Mouse (Mus musculus): ENCODE data around the gene Srrd. TPM values are rescaled to one million over a fixed set of nuclear protein-coding genes. Genes with fewer than 3 reads are reported as not detected.

The Srrd gene
- polyA plus RNA-seq, 1 experiment from 2014 or later: 24.5 TPM

- no peak for ATAC-seq (replicated peaks; ENCODE audit: insufficient number of reproducible peaks, low FRiP score, low TSS enrichment)
- H3K9me3 ChIP-seq (replicated peaks; ENCODE audit: control insufficient read depth, low read length): no peaks in the 10 kb centered on the region
- no peaks in the 10 kb centered on the region for H3K36me3 ChIP-seq (ENCODE audit: control insufficient read depth, insufficient read depth, low read length)
- no peak overlapping the region for H3K27ac ChIP-seq (ENCODE audit: low read depth, low read length)
- no peaks in the 10 kb centered on the region for H3K27me3 ChIP-seq (ENCODE audit: control insufficient read depth, insufficient read depth, low read length)
- H3K4me1 ChIP-seq (ENCODE audit: control insufficient read depth, insufficient read depth, low read length): 0 out of 2 replicates have a peak, but pooled peaks cover 3% of the 10 kb centered on the region
- 58% methylated on average over 11 of the region's 11 CpGs for WGBS (ENCODE audit: insufficient replicate concordance)
- no peak overlapping the region for H3K4me2 ChIP-seq
- H3K9ac ChIP-seq (ENCODE audit: low read depth, low read length): no peak overlapping the region
- H3K4me3 ChIP-seq (ENCODE audit: low read depth, low read length): no peak overlapping the region
Observed at GRCm38 (mm10) chr5:112381154-112381553, 38.3 kb upstream of the Srrd start.

GRCm38 (mm10) chr5:112378716-112379115 is 35.9 kb upstream of the Srrd start:
- Histone ChIP-seq H3K9me3 (replicated peaks; ENCODE audit: control insufficient read depth, low read length) (no peaks in the 10 kb centered on the region), H3K36me3 (ENCODE audit: control insufficient read depth, insufficient read depth, low read length) (0 out of 2 replicates have a peak, but pooled peaks cover 4% of the 10 kb centered on the region), H3K4me2 (no peak overlapping the region), H3K4me3 (ENCODE audit: low read depth, low read length) (no peak overlapping the region), H3K27ac (ENCODE audit: low read depth, low read length) (no peak overlapping the region), H3K9ac (ENCODE audit: low read depth, low read length) (no peak overlapping the region), H3K27me3 (ENCODE audit: control insufficient read depth, insufficient read depth, low read length) (peaks cover 3% of the 10 kb centered on the region), H3K4me1 (ENCODE audit: control insufficient read depth, insufficient read depth, low read length) (0 out of 2 replicates have a peak, but pooled peaks cover 3% of the 10 kb centered on the region)
- WGBS (ENCODE audit: insufficient replicate concordance): 83% methylated on average over 6 of the region's 6 CpGs
- ATAC-seq (replicated peaks; ENCODE audit: insufficient number of reproducible peaks, low FRiP score, low TSS enrichment): no peak

- H3K4me1 ChIP-seq (ENCODE audit: control insufficient read depth, insufficient read depth, low read length): 0 out of 2 replicates have a peak, but pooled peaks cover 3% of the 10 kb centered on the region
- H3K9ac ChIP-seq (ENCODE audit: low read depth, low read length): no peak overlapping the region
- no peaks in the 10 kb centered on the region for H3K9me3 ChIP-seq (replicated peaks; ENCODE audit: control insufficient read depth, low read length)
- H3K27me3 ChIP-seq (ENCODE audit: control insufficient read depth, insufficient read depth, low read length): peaks cover 3% of the 10 kb centered on the region
- no peak for ATAC-seq (replicated peaks; ENCODE audit: insufficient number of reproducible peaks, low FRiP score, low TSS enrichment)
- H3K4me2 ChIP-seq: no peak overlapping the region
- H3K4me3 ChIP-seq (ENCODE audit: low read depth, low read length): no peak overlapping the region
- 89% methylated on average over 1 of the region's 1 CpGs for WGBS (ENCODE audit: insufficient replicate concordance)
- 0 out of 2 replicates have a peak, but pooled peaks cover 4% of the 10 kb centered on the region for H3K36me3 ChIP-seq (ENCODE audit: control insufficient read depth, insufficient read depth, low read length)
- no peak overlapping the region for H3K27ac ChIP-seq (ENCODE audit: low read depth, low read length)
Observed at GRCm38 (mm10) chr5:112377380-112377779, 34.5 kb upstream of the Srrd start.

- Histone ChIP-seq H3K27me3 (ENCODE audit: control insufficient read depth, insufficient read depth, low read length) (peaks cover 3% of the 10 kb centered on the region), H3K9ac (ENCODE audit: low read depth, low read length) (no peak overlapping the region), H3K4me1 (ENCODE audit: control insufficient read depth, insufficient read depth, low read length) (no peaks in the 10 kb centered on the region), H3K4me2 (no peak overlapping the region), H3K4me3 (ENCODE audit: low read depth, low read length) (no peak overlapping the region), H3K9me3 (replicated peaks; ENCODE audit: control insufficient read depth, low read length) (no peaks in the 10 kb centered on the region), H3K27ac (ENCODE audit: low read depth, low read length) (no peak overlapping the region), H3K36me3 (ENCODE audit: control insufficient read depth, insufficient read depth, low read length) (0 out of 2 replicates have a peak, but pooled peaks cover 6% of the 10 kb centered on the region)
- 84% methylated on average over 4 of the region's 4 CpGs for WGBS (ENCODE audit: insufficient replicate concordance)
- ATAC-seq (replicated peaks; ENCODE audit: insufficient number of reproducible peaks, low FRiP score, low TSS enrichment): no peak
Observed at GRCm38 (mm10) chr5:112376111-112376510, 33.3 kb upstream of the Srrd start.

GRCm38 (mm10) chr5:112371933-112372332 is 29.1 kb upstream of the Srrd start:
- no peak overlapping the region for H3K27ac ChIP-seq (ENCODE audit: low read depth, low read length)
- no peak for ATAC-seq (replicated peaks; ENCODE audit: insufficient number of reproducible peaks, low FRiP score, low TSS enrichment)
- no peak overlapping the region for H3K4me3 ChIP-seq (ENCODE audit: low read depth, low read length)
- 76% methylated on average over 7 of the region's 7 CpGs for WGBS (ENCODE audit: insufficient replicate concordance)
- no peak overlapping the region for H3K4me2 ChIP-seq
- H3K27me3 ChIP-seq (ENCODE audit: control insufficient read depth, insufficient read depth, low read length): peaks cover 3% of the 10 kb centered on the region
- H3K36me3 ChIP-seq (ENCODE audit: control insufficient read depth, insufficient read depth, low read length): peaks cover 10% of the 10 kb centered on the region; the same call in 1 of the 2 replicates
- no peaks in the 10 kb centered on the region for H3K9me3 ChIP-seq (replicated peaks; ENCODE audit: control insufficient read depth, low read length)
- H3K4me1 ChIP-seq (ENCODE audit: control insufficient read depth, insufficient read depth, low read length): no peaks in the 10 kb centered on the region
- no peak overlapping the region for H3K9ac ChIP-seq (ENCODE audit: low read depth, low read length)

- Histone ChIP-seq H3K4me1 (ENCODE audit: control insufficient read depth, insufficient read depth, low read length) (no peaks in the 10 kb centered on the region), H3K27me3 (ENCODE audit: control insufficient read depth, insufficient read depth, low read length) (no peaks in the 10 kb centered on the region), H3K9me3 (replicated peaks; ENCODE audit: control insufficient read depth, low read length) (no peaks in the 10 kb centered on the region), H3K36me3 (ENCODE audit: control insufficient read depth, insufficient read depth, low read length) (peaks cover 9% of the 10 kb centered on the region; the same call in 1 of the 2 replicates), H3K27ac (ENCODE audit: low read depth, low read length) (no peak overlapping the region), H3K4me2 (no peak overlapping the region), H3K9ac (ENCODE audit: low read depth, low read length) (no peak overlapping the region), H3K4me3 (ENCODE audit: low read depth, low read length) (no peak overlapping the region)
- ATAC-seq (replicated peaks; ENCODE audit: insufficient number of reproducible peaks, low FRiP score, low TSS enrichment): no peak
- 90% methylated on average over 12 of the region's 12 CpGs for WGBS (ENCODE audit: insufficient replicate concordance)
Observed at GRCm38 (mm10) chr5:112370236-112370813, 27.5 kb upstream of the Srrd start.

GRCm38 (mm10) chr5:112369326-112369725 is 26.5 kb upstream of the Srrd start:
- Histone ChIP-seq H3K9ac (ENCODE audit: low read depth, low read length) (no peak overlapping the region), H3K4me3 (ENCODE audit: low read depth, low read length) (no peak overlapping the region), H3K27me3 (ENCODE audit: control insufficient read depth, insufficient read depth, low read length) (no peaks in the 10 kb centered on the region), H3K4me2 (no peak overlapping the region), H3K4me1 (ENCODE audit: control insufficient read depth, insufficient read depth, low read length) (no peaks in the 10 kb centered on the region), H3K27ac (ENCODE audit: low read depth, low read length) (no peak overlapping the region), H3K9me3 (replicated peaks; ENCODE audit: control insufficient read depth, low read length) (no peaks in the 10 kb centered on the region), H3K36me3 (ENCODE audit: control insufficient read depth, insufficient read depth, low read length) (peaks cover 15% of the 10 kb centered on the region)
- 92% methylated on average over 13 of the region's 13 CpGs for WGBS (ENCODE audit: insufficient replicate concordance)
- ATAC-seq (replicated peaks; ENCODE audit: insufficient number of reproducible peaks, low FRiP score, low TSS enrichment): no peak

- Histone ChIP-seq H3K36me3 (ENCODE audit: control insufficient read depth, insufficient read depth, low read length) (peaks cover 16% of the 10 kb centered on the region), H3K9ac (ENCODE audit: low read depth, low read length) (no peak overlapping the region), H3K27ac (ENCODE audit: low read depth, low read length) (no peak overlapping the region), H3K27me3 (ENCODE audit: control insufficient read depth, insufficient read depth, low read length) (no peaks in the 10 kb centered on the region), H3K4me3 (ENCODE audit: low read depth, low read length) (no peak overlapping the region), H3K4me1 (ENCODE audit: control insufficient read depth, insufficient read depth, low read length) (no peaks in the 10 kb centered on the region), H3K9me3 (replicated peaks; ENCODE audit: control insufficient read depth, low read length) (no peaks in the 10 kb centered on the region), H3K4me2 (no peak overlapping the region)
- 91% methylated on average over 10 of the region's 10 CpGs for WGBS (ENCODE audit: insufficient replicate concordance)
- ATAC-seq (replicated peaks; ENCODE audit: insufficient number of reproducible peaks, low FRiP score, low TSS enrichment): no peak
Observed at GRCm38 (mm10) chr5:112368666-112369065, 25.8 kb upstream of the Srrd start.

GRCm38 (mm10) chr5:112367929-112368328 is 25.1 kb upstream of the Srrd start:
- Histone ChIP-seq H3K9me3 (replicated peaks; ENCODE audit: control insufficient read depth, low read length) (no peaks in the 10 kb centered on the region), H3K27ac (ENCODE audit: low read depth, low read length) (no peak overlapping the region), H3K4me2 (no peak overlapping the region), H3K4me3 (ENCODE audit: low read depth, low read length) (no peak overlapping the region), H3K9ac (ENCODE audit: low read depth, low read length) (no peak overlapping the region), H3K36me3 (ENCODE audit: control insufficient read depth, insufficient read depth, low read length) (peaks cover 16% of the 10 kb centered on the region), H3K27me3 (ENCODE audit: control insufficient read depth, insufficient read depth, low read length) (no peaks in the 10 kb centered on the region), H3K4me1 (ENCODE audit: control insufficient read depth, insufficient read depth, low read length) (no peaks in the 10 kb centered on the region)
- ATAC-seq (replicated peaks; ENCODE audit: insufficient number of reproducible peaks, low FRiP score, low TSS enrichment): no peak
- WGBS (ENCODE audit: insufficient replicate concordance): 83% methylated on average over 12 of the region's 12 CpGs
